9 mouse cellular contexts compared by ENCODE assay signal in the genomic region with DNA sequence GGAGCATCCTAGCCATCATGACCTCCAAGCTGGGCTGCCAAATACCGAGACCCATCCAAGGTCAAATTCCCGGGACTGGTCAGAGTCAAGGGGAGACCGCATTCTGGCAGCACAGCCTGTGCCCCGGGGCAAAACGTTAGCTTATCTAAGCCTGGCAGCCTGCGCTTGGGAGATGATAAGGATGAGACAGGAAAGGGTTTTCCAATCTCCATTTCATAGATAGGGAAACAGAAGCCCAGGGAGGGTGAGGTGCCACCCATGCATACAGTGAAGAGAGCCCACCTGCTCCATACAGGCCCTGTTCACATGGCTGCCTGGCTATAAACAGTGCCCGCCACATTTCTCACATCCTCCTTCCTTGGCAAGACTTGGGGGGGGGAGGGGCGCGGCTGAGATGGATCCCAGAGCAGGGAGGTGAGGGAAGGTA. TPM values are rescaled to one million over a fixed set of nuclear protein-coding genes. Genes with fewer than 3 reads are reported as not detected.
A peak's percentile ranks its signal among the peaks of the same experiment; 100 is the strongest.
DNase-seq lines count a peak whose midpoint lies in the region; ATAC-seq and TF ChIP-seq lines count a peak whose summit lies in the region.
"Had no signal": no experiment of that assay in that cellular context is flagged by ENCODE, and none has a peak within 500 bp of the region (broad histone marks: within the 10 kb centered on the region; RNA-seq: fewer than 3 reads in every experiment).

No protein-coding gene starts in this region.

- WGBS in forebrain, postnatal 0 days, result 47% methylated on average over 9 of the region's 9 CpGs
- WGBS in kidney, adult 2 months, result 30% methylated on average over 9 of the region's 9 CpGs
- 28% methylated on average over 9 of the region's 9 CpGs for WGBS in lung, embryonic 15.5 days

- peak; percentile 20 for DNase-seq in CD4-positive, CD25-positive, alpha-beta regulatory T cell, adult 2 months (ENCODE audit: low read depth, low spot score)
- DNase-seq in Muller cell, postnatal 12 days (ENCODE audit: inconsistent ontology term), result peak; percentile 46
- DNase-seq in forebrain, postnatal 0 days, result no peak
- DNase-seq in kidney, adult 2 months, result peak; percentile 75
- no peak for DNase-seq in frontal cortex, postnatal 25 days (ENCODE audit: low spot score in 2 of 2)
- no peak for DNase-seq in urinary bladder, postnatal 14 days (ENCODE audit: low spot score)

- H3K4me2 ChIP-seq in forebrain, postnatal 0 days (ENCODE audit: low read depth), result no peak overlapping the region; the same call in 1 of the 2 replicates
- H3K4me2 ChIP-seq in lung, embryonic 15.5 days, result peak overlapping the region; percentile 10; the same call in 1 of the 2 replicates

- no peaks in the 10 kb centered on the region for H3K9me3 ChIP-seq in forebrain, postnatal 0 days (ENCODE audit: low read length)
- no peaks in the 10 kb centered on the region for H3K9me3 ChIP-seq in lung, embryonic 15.5 days

- no peak overlapping the region for H3K4me3 ChIP-seq in forebrain, postnatal 0 days (ENCODE audit: low read depth, low read length)
- H3K4me3 ChIP-seq in kidney, adult 2 months (ENCODE audit: insufficient read depth, low read depth, low read length), result no peak overlapping the region
- H3K4me3 ChIP-seq in lung, embryonic 15.5 days, result no peak overlapping the region

- no peaks in the 10 kb centered on the region for H3K27me3 ChIP-seq in forebrain, postnatal 0 days (ENCODE audit: insufficient read depth, low read length)
- H3K27me3 ChIP-seq in kidney, adult 2 months (replicated peaks; ENCODE audit: control insufficient read depth, insufficient read depth, low read length), result no peaks in the 10 kb centered on the region
- peaks cover 15% of the 10 kb centered on the region; the same call in 1 of the 2 replicates for H3K27me3 ChIP-seq in lung, embryonic 15.5 days

- no peaks in the 10 kb centered on the region; the same call in 1 of the 2 replicates for H3K36me3 ChIP-seq in forebrain, postnatal 0 days (ENCODE audit: insufficient read depth)
- H3K36me3 ChIP-seq in kidney, adult 2 months (ENCODE audit: control insufficient read depth, insufficient read depth, low read length), result no peaks in the 10 kb centered on the region
- H3K36me3 ChIP-seq in lung, embryonic 15.5 days, result no peaks in the 10 kb centered on the region

- peaks cover 26% of the 10 kb centered on the region for H3K4me1 ChIP-seq in forebrain, postnatal 0 days (ENCODE audit: insufficient read depth)
- peaks cover 17% of the 10 kb centered on the region; the same call in 1 of the 2 replicates for H3K4me1 ChIP-seq in kidney, adult 2 months (ENCODE audit: control insufficient read depth, insufficient read depth, low read length)
- H3K4me1 ChIP-seq in lung, embryonic 15.5 days, result peaks cover 64% of the 10 kb centered on the region

- TF ChIP-seq POLR2A in kidney, adult 2 months (IDR thresholded peaks at IDR 0.05; ENCODE audit: low read depth, low read length), result no peak

- ATAC-seq in CD4-positive, CD25-positive, alpha-beta regulatory T cell, adult 4 months, result no peak
- ATAC-seq in forebrain, postnatal 0 days, result no peak; the same call in 1 of the 2 replicates
- no peak; the same call in 1 of the 2 replicates for ATAC-seq in lung, embryonic 15.5 days (ENCODE audit: borderline replicate concordance, extremely low read depth, low FRiP score, low TSS enrichment)

- H3K27ac ChIP-seq in forebrain, postnatal 0 days (ENCODE audit: low read depth, low read length), result no peak overlapping the region; the same call in 1 of the 2 replicates
- peak overlapping the region; percentile 46 for H3K27ac ChIP-seq in kidney, adult 2 months (ENCODE audit: insufficient read depth, low read depth, low read length)
- H3K27ac ChIP-seq in lung, embryonic 15.5 days, result peak overlapping the region; percentile 84

- H3K9ac ChIP-seq in forebrain, postnatal 0 days, result peak overlapping the region; percentile 3; the same call in 1 of the 2 replicates
- H3K9ac ChIP-seq in lung, embryonic 15.5 days, result no peak overlapping the region

- TF ChIP-seq CTCF in forebrain, postnatal 0 days (IDR thresholded peaks at IDR 0.05; ENCODE audit: low read depth), result no peak
- no peak for TF ChIP-seq CTCF in kidney, adult 2 months (conservative IDR thresholded peaks at IDR 0.05; ENCODE audit: insufficient read depth, insufficient read length, low read depth, low read length)

RNA-seq across cellular contexts. Expression of a gene that starts 32.6 kb away (rescaled TPM):
- under 1 TPM in 1 of 2 experiments, not detected in 1; 0.25 TPM for polyA plus RNA-seq in CD4-positive, CD25-positive, alpha-beta regulatory T cell, adult 4 months (2017; shearing (Covaris generic))
- 4.5 and 5.6 TPM in 2 replicates for total RNA-seq in forebrain, postnatal 0 days (2014; rRNA removed)
- 4.9 and 9.5 TPM in 2 replicates for polyA plus RNA-seq in forebrain, postnatal 0 days (2015; fragmentation: Nextera tagmentation; extraction: Ambion mirVana)
- 5.5 and 6.7 TPM in 2 replicates for polyA plus RNA-seq in kidney, adult 2 months (2012; rRNA removed)
- 4.8 and 5.4 TPM in 2 replicates for polyA plus RNA-seq in lung, embryonic 15.5 days (2015; fragmentation: Nextera tagmentation; extraction: Ambion mirVana)

RNA-seq across cellular contexts. Expression of a gene that starts 43.8 kb away (rescaled TPM):
- polyA plus RNA-seq in CD4-positive, CD25-positive, alpha-beta regulatory T cell, adult 4 months (2017; shearing (Covaris generic)), result not detected
- not detected in 2 replicates for total RNA-seq in forebrain, postnatal 0 days (2014; rRNA removed)
- polyA plus RNA-seq in forebrain, postnatal 0 days (2015; fragmentation: Nextera tagmentation; extraction: Ambion mirVana), result not detected in 2 replicates
- 0.11 TPM in 2 replicates for polyA plus RNA-seq in kidney, adult 2 months (2012; rRNA removed)
- not detected in 2 replicates for polyA plus RNA-seq in lung, embryonic 15.5 days (2015; fragmentation: Nextera tagmentation; extraction: Ambion mirVana)
- total RNA-seq: hematopoietic stem cell, adult 5-6 weeks had no signal

RNA-seq across cellular contexts. Expression of a gene that starts 54.9 kb away (rescaled TPM):
- polyA plus RNA-seq in CD4-positive, CD25-positive, alpha-beta regulatory T cell, adult 4 months (2017; shearing (Covaris generic)), result 10 to 100 TPM; 45.0 to 70.1 TPM
- 15.3 and 31.8 TPM in 2 replicates for total RNA-seq in forebrain, postnatal 0 days (2014; rRNA removed)
- polyA plus RNA-seq in forebrain, postnatal 0 days (2015; fragmentation: Nextera tagmentation; extraction: Ambion mirVana), result 137 and 157 TPM in 2 replicates
- 258 and 302 TPM in 2 replicates for polyA plus RNA-seq in kidney, adult 2 months (2012; rRNA removed)
- 49.5 and 53.0 TPM in 2 replicates for polyA plus RNA-seq in lung, embryonic 15.5 days (2015; fragmentation: Nextera tagmentation; extraction: Ambion mirVana)

RNA-seq across cellular contexts. Expression of a gene that starts 55.1 kb away (rescaled TPM):
- polyA plus RNA-seq in CD4-positive, CD25-positive, alpha-beta regulatory T cell, adult 4 months (2017; shearing (Covaris generic)), result 10 to 100 TPM in 1 of 2 experiments, 1 to 10 TPM in 1; 8.7 to 12.7 TPM
- total RNA-seq in forebrain, postnatal 0 days (2014; rRNA removed), result 8.8 and 12.8 TPM in 2 replicates
- polyA plus RNA-seq in forebrain, postnatal 0 days (2015; fragmentation: Nextera tagmentation; extraction: Ambion mirVana), result 6.0 and 8.4 TPM in 2 replicates
- 36.2 and 44.5 TPM in 2 replicates for polyA plus RNA-seq in kidney, adult 2 months (2012; rRNA removed)
- 12.5 and 13.5 TPM in 2 replicates for polyA plus RNA-seq in lung, embryonic 15.5 days (2015; fragmentation: Nextera tagmentation; extraction: Ambion mirVana)

Comparison
In these comparisons a context has a peak if more than half of its experiments do, and no peak if none do; other contexts are left out.
1. DNase-seq: peak in CD4-positive, CD25-positive, alpha-beta regulatory T cell, adult 2 months (single experiment), Muller cell, postnatal 12 days (single experiment) and kidney, adult 2 months (single experiment); none in forebrain, postnatal 0 days (single experiment), frontal cortex, postnatal 25 days (0 of 2) and urinary bladder, postnatal 14 days (single experiment).